Mouse (Mus musculus): Measurements from ENCODE around the gene Golga5. TPM values are rescaled to one million over a fixed set of nuclear protein-coding genes. Genes with fewer than 3 reads are reported as not detected.
A peak's percentile ranks its signal among the peaks of the same experiment; 100 is the strongest.

The Golga5 gene
- 36.0 and 36.6 TPM in 2 replicates for polyA plus RNA-seq (2014; fragmentation: Nextera tagmentation; extraction: Ambion mirVana)

DNA sequence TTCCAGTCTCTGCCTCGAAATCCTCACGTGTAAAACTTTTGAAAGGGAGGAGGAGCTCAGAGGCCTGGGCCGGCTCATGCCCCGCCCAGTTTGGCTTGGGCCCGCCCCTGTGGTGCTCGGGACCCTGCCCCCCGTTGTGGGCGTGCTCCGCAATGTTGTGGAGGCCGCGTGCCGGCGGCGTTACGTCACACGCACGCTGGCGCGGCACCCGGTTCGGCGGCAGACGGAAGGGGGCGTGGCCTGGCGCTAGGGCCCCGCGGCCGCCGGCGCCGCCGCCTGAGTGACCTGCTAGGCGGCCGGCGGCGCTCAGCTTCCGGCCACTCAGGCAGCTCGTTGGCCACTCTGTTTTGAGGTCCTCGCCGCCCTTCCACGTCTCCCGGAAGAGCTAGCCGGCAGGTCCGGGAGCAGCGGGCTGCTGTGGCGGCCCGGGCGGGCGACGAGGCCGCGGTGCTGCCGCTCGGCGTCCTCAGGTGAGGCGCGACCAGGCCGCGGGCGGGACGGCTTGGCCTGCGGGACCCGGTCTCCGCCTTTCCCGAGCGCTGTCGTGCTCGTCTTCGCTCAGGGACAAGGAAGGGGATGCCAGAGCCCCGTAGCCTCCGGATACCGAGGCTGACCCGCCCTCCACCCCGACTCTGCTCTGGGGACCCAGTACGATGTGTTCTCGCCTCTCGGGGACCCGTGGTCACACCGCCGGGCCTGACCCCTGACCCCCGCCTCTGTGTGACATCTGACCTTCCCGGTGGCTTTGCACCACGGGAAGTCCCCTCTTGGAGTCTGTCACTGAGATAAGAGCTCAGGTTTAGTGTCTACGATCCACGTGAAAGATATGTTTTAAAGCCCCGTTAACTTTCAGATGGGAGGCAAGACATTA, at the start of gene Golga5:
Gene Golga5, plus strand, starts transcription at position 242 of the 871 bp plus-strand sequence.
- Histone ChIP-seq H3K4me3 (ENCODE audit: low read depth, low read length) (peak within 1 kb of the TSS; percentile 87), H3K27ac (replicated peaks; ENCODE audit: low read depth, low read length) (no peak within 1 kb of the TSS), H3K27me3 (ENCODE audit: control insufficient read depth, insufficient read depth, low read length) (no peaks in the 10 kb centered on the region), H3K4me1 (ENCODE audit: control insufficient read depth, insufficient read depth, low read length) (no peaks in the 10 kb centered on the region), H3K9me3 (ENCODE audit: control insufficient read depth, low read length) (no peaks in the 10 kb centered on the region), H3K9ac (ENCODE audit: low read length) (peak within 1 kb of the TSS; percentile 65), H3K36me3 (ENCODE audit: control insufficient read depth, insufficient read depth, low read length) (no peaks in the 10 kb centered on the region), H3K4me2 (ENCODE audit: low read depth, severe bottlenecking) (peak within 1 kb of the TSS; percentile 53)
- DNase-seq (ENCODE audit: low spot score) (peak; percentile 98), ATAC-seq (ENCODE audit: insufficient number of reproducible peaks, low FRiP score, low TSS enrichment, low read depth) (peak; percentile 99)
- under 1% methylated on average over 79 of the region's 86 CpGs for WGBS

DNA sequence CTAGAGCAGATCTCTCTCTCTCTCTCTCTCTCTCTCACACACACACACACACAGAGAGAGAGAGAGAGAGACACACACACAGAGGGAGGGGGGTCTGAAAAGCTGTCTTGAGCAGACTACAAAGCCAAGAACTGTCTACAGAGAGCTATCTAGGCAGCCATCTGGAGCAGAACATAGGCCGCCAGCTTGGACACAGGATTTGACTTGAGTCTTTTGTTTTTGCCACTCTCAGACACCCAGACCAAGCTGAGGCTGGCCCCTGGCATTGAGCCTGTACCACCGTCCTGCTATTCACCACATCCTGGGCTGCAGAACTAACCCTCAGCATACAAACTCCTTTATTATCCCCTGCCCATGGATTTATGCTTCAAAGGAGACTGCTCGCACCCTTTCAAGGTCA, 49.4 kb upstream of the Golga5 start:
- Histone ChIP-seq H3K27ac (replicated peaks; ENCODE audit: low read depth, low read length) (no peak overlapping the region), H3K27me3 (ENCODE audit: control insufficient read depth, insufficient read depth, low read length) (no peaks in the 10 kb centered on the region)
- no peak for ATAC-seq (ENCODE audit: insufficient number of reproducible peaks, low FRiP score, low TSS enrichment, low read depth)

DNA sequence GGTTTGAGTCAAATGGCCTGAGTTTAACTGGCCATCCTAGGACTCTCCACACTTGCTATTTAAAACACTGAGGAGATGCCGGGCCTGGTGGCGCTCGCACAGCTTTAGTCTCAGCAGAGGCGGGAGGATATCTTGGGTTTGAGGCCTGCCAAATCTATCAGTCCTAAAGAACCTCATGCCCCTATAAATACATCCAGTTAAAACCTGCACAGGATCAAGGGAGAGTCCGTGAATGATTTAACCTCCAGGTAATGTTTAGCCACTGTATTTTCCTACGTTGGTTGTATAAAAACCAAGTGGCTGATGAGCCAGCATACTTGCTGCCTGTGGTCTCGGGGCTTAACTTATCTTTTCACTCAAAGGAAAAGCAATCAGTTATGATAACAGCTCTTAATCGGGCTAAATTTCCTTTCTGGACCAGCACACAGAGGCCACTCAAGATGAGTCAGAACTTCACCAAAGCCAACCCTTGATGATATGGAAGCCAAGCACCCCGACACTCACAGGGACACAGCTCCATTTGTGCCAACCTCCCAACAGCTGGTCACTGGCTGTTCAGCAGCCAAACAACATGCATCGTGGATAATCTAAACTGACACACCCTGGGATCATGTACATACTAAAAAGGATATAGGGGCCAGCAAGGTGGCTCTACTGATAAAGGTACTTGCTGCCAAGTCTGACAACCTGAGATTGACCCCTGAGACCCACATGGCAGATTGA, 48.6 kb upstream of the Golga5 start:
- no peak overlapping the region for H3K4me3 ChIP-seq (ENCODE audit: low read depth, low read length)
- no peaks in the 10 kb centered on the region for H3K36me3 ChIP-seq (ENCODE audit: control insufficient read depth, insufficient read depth, low read length)
- H3K9me3 ChIP-seq (ENCODE audit: control insufficient read depth, low read length) = no peaks in the 10 kb centered on the region
- no peak overlapping the region for H3K27ac ChIP-seq (replicated peaks; ENCODE audit: low read depth, low read length)
- no peak for DNase-seq (ENCODE audit: low spot score)
- no peak overlapping the region for H3K9ac ChIP-seq (ENCODE audit: low read length)
- ATAC-seq (ENCODE audit: insufficient number of reproducible peaks, low FRiP score, low TSS enrichment, low read depth) = no peak
- H3K4me2 ChIP-seq (ENCODE audit: low read depth, severe bottlenecking) = no peak overlapping the region
- 93% methylated on average over 10 of the region's 10 CpGs for WGBS
- no peaks in the 10 kb centered on the region for H3K27me3 ChIP-seq (ENCODE audit: control insufficient read depth, insufficient read depth, low read length)
- H3K4me1 ChIP-seq (ENCODE audit: control insufficient read depth, insufficient read depth, low read length) = no peaks in the 10 kb centered on the region

More for the DNA sequence above, 49.4 kb upstream of the Golga5 start:
- no peak overlapping the region for H3K4me2 ChIP-seq (ENCODE audit: low read depth, severe bottlenecking)
- no peak overlapping the region for H3K9ac ChIP-seq (ENCODE audit: low read length)
- no peak overlapping the region for H3K4me3 ChIP-seq (ENCODE audit: low read depth, low read length)
- H3K36me3 ChIP-seq (ENCODE audit: control insufficient read depth, insufficient read depth, low read length) = no peaks in the 10 kb centered on the region
- no peak for DNase-seq (ENCODE audit: low spot score)
- no peaks in the 10 kb centered on the region for H3K4me1 ChIP-seq (ENCODE audit: control insufficient read depth, insufficient read depth, low read length)
- no peaks in the 10 kb centered on the region for H3K9me3 ChIP-seq (ENCODE audit: control insufficient read depth, low read length)
- 67% methylated on average over 3 of the region's 3 CpGs for WGBS

- Histone ChIP-seq H3K36me3 (ENCODE audit: control insufficient read depth, insufficient read depth, low read length) (no peaks in the 10 kb centered on the region), H3K27me3 (ENCODE audit: control insufficient read depth, insufficient read depth, low read length) (no peaks in the 10 kb centered on the region), H3K9ac (ENCODE audit: low read length) (no peak overlapping the region), H3K4me3 (ENCODE audit: low read depth, low read length) (no peak overlapping the region), H3K27ac (replicated peaks; ENCODE audit: low read depth, low read length) (no peak overlapping the region), H3K4me1 (ENCODE audit: control insufficient read depth, insufficient read depth, low read length) (no peaks in the 10 kb centered on the region), H3K9me3 (ENCODE audit: control insufficient read depth, low read length) (no peaks in the 10 kb centered on the region), H3K4me2 (ENCODE audit: low read depth, severe bottlenecking) (no peak overlapping the region)
- DNase-seq (ENCODE audit: low spot score) (no peak), ATAC-seq (ENCODE audit: insufficient number of reproducible peaks, low FRiP score, low TSS enrichment, low read depth) (no peak)
- 90% methylated on average over 6 of the region's 6 CpGs for WGBS
These were observed 46.9 kb upstream of the Golga5 start for GRCm38 (mm10) chr12:102422065-102422464.

GRCm38 (mm10) chr12:102422623-102423320, 46.2 kb upstream of the Golga5 start:
- 86% methylated on average over 11 of the region's 11 CpGs for WGBS
- Histone ChIP-seq H3K9ac (ENCODE audit: low read length) (no peak overlapping the region), H3K36me3 (ENCODE audit: control insufficient read depth, insufficient read depth, low read length) (no peaks in the 10 kb centered on the region), H3K4me3 (ENCODE audit: low read depth, low read length) (no peak overlapping the region), H3K4me2 (ENCODE audit: low read depth, severe bottlenecking) (no peak overlapping the region), H3K27ac (replicated peaks; ENCODE audit: low read depth, low read length) (no peak overlapping the region), H3K27me3 (ENCODE audit: control insufficient read depth, insufficient read depth, low read length) (no peaks in the 10 kb centered on the region), H3K9me3 (ENCODE audit: control insufficient read depth, low read length) (no peaks in the 10 kb centered on the region), H3K4me1 (ENCODE audit: control insufficient read depth, insufficient read depth, low read length) (no peaks in the 10 kb centered on the region)
- no peak for DNase-seq (ENCODE audit: low spot score)
- no peak for ATAC-seq (ENCODE audit: insufficient number of reproducible peaks, low FRiP score, low TSS enrichment, low read depth)

- 91% methylated on average over 8 of the region's 8 CpGs for WGBS
- Histone ChIP-seq H3K36me3 (ENCODE audit: control insufficient read depth, insufficient read depth, low read length) (no peaks in the 10 kb centered on the region), H3K4me1 (ENCODE audit: control insufficient read depth, insufficient read depth, low read length) (no peaks in the 10 kb centered on the region), H3K27me3 (ENCODE audit: control insufficient read depth, insufficient read depth, low read length) (no peaks in the 10 kb centered on the region), H3K4me3 (ENCODE audit: low read depth, low read length) (no peak overlapping the region), H3K9ac (ENCODE audit: low read length) (no peak overlapping the region), H3K9me3 (ENCODE audit: control insufficient read depth, low read length) (no peaks in the 10 kb centered on the region), H3K4me2 (ENCODE audit: low read depth, severe bottlenecking) (no peak overlapping the region), H3K27ac (replicated peaks; ENCODE audit: low read depth, low read length) (no peak overlapping the region)
- ATAC-seq (ENCODE audit: insufficient number of reproducible peaks, low FRiP score, low TSS enrichment, low read depth) = no peak
- no peak for DNase-seq (ENCODE audit: low spot score)
These were observed 45.3 kb upstream of the Golga5 start for GRCm38 (mm10) chr12:102423625-102424024.

DNA sequence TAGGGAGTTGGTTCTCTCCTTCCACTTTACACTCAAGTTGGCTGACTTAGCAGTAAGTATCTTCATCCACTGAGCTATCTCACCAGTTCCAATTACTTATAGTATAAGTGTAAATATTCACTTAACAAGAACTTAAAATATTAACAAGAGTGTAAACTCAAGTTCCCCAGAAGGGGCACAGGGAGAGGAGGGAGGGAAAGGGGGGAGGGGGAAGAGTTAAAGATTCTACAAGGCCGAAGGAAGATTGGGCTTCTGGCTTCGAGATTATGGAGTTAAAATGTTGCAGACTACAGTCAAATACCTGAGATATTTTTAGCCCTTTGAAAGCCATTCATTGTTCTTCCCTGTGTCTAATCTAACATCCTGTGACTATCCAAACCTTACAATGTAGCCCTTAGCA, 44.5 kb upstream of the Golga5 start:
- Histone ChIP-seq H3K4me2 (ENCODE audit: low read depth, severe bottlenecking) (no peak overlapping the region), H3K9ac (ENCODE audit: low read length) (no peak overlapping the region), H3K9me3 (ENCODE audit: control insufficient read depth, low read length) (no peaks in the 10 kb centered on the region), H3K27ac (replicated peaks; ENCODE audit: low read depth, low read length) (no peak overlapping the region), H3K36me3 (ENCODE audit: control insufficient read depth, insufficient read depth, low read length) (no peaks in the 10 kb centered on the region), H3K4me1 (ENCODE audit: control insufficient read depth, insufficient read depth, low read length) (no peaks in the 10 kb centered on the region), H3K27me3 (ENCODE audit: control insufficient read depth, insufficient read depth, low read length) (no peaks in the 10 kb centered on the region), H3K4me3 (ENCODE audit: low read depth, low read length) (no peak overlapping the region)
- ATAC-seq (ENCODE audit: insufficient number of reproducible peaks, low FRiP score, low TSS enrichment, low read depth) (no peak), DNase-seq (ENCODE audit: low spot score) (no peak)
- 75% methylated on average over 2 of the region's 2 CpGs for WGBS

DNA sequence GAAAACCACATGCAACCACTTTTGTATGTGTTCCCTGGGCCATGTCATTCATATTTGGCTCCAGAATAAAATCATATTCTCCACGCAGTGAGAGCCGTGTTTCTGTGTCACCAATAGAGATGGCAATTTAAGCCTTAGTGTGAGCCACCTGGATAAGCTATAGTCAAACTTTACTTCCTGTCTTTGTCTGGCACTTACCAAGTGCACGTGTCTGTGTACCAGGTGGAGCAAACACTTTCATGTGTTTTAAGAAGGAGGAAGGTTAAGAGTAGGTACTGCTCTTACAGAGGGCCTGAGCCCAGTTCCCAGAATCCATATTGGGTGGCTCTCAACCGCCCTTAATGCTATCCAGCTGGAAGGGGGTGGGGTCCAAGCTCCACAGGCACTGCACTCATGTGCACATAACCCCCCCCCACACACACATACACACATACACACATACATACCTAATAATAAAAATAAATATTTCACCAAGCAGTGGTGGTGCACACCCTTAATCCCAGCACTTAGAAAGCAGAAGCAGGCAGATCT, 43.8 kb upstream of the Golga5 start:
- ATAC-seq (ENCODE audit: insufficient number of reproducible peaks, low FRiP score, low TSS enrichment, low read depth) (no peak), DNase-seq (ENCODE audit: low spot score) (no peak)
- no peak overlapping the region for H3K9ac ChIP-seq (ENCODE audit: low read length)
- H3K27me3 ChIP-seq (ENCODE audit: control insufficient read depth, insufficient read depth, low read length) = no peaks in the 10 kb centered on the region
- H3K4me2 ChIP-seq (ENCODE audit: low read depth, severe bottlenecking) = no peak overlapping the region
- H3K27ac ChIP-seq (replicated peaks; ENCODE audit: low read depth, low read length) = no peak overlapping the region
- no peaks in the 10 kb centered on the region for H3K4me1 ChIP-seq (ENCODE audit: control insufficient read depth, insufficient read depth, low read length)
- 64% methylated on average over 4 of the region's 4 CpGs for WGBS
- no peak overlapping the region for H3K4me3 ChIP-seq (ENCODE audit: low read depth, low read length)
- H3K9me3 ChIP-seq (ENCODE audit: control insufficient read depth, low read length) = no peaks in the 10 kb centered on the region
- no peaks in the 10 kb centered on the region for H3K36me3 ChIP-seq (ENCODE audit: control insufficient read depth, insufficient read depth, low read length)

All from limb, embryonic 11.5 days (tissue).